Mouse (Mus musculus) small intestine, adult 2 months (tissue): ENCODE measurements around the gene Mthfsd.

Source experiments
- CTCF ChIP-seq: fragments of 200-500 bp; IDR thresholded peaks from 2 replicates; pipeline ENCODE4 v1.5.1; 2012; ENCODE audit warnings: low read depth, mild to moderate bottlenecking, control low read depth, inconsistent platforms, low read length, moderate library complexity, mixed read lengths; ENCODE audit not compliant: insufficient replicate concordance, insufficient read length; ENCODE audit errors: extremely low read depth
- POLR2A ChIP-seq: fragments of 200-500 bp; IDR thresholded peaks from 2 replicates; pipeline ENCODE4 v1.6.1; 2012; ENCODE audit warnings: low read depth, mild to moderate bottlenecking, control low read depth, inconsistent platforms, low read length, moderate library complexity

GRCm38 (mm10) chr8:121059098-121059497 lies 49.1 kb downstream of the Mthfsd start:
- TF ChIP-seq CTCF, result no peak
- TF ChIP-seq POLR2A, result no peak
